Mouse (Mus musculus): ENCODE data around the gene Ctcfl. TPM values are rescaled to one million over a fixed set of nuclear protein-coding genes. Genes with fewer than 3 reads are reported as not detected.

Gene Ctcfl
- polyA plus RNA-seq, 1 experiment from 2014 or later, result 0.08 TPM

DNA sequence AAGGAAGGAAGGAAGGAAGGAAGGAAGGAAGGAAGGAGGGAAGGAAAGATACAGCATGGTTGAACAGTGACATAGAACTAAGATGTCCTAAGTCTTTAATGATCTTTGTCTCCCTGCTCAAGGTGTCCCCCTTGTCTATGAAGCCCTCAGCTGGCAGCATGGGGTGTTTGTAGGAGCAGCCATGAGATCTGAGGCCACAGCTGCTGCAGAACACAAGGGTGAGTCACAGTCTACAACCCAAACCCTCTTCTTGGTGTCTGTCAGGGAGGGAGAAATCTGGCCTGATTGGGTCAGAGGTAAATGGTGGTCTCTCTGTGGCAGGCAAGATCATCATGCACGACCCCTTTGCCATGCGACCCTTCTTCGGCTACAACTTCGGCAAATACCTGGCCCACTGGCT, 38.5 kb upstream of the Ctcfl start:
- peak; percentile 67 for DNase-seq (ENCODE audit: low spot score, missing footprints)
- no peak for ATAC-seq (ENCODE audit: low FRiP score)
- WGBS, result 96% methylated on average over 4 of the region's 4 CpGs
- Histone ChIP-seq H3K27ac (ENCODE audit: low read depth, low read length) (no peak overlapping the region), H3K4me3 (ENCODE audit: low read depth, low read length) (no peak overlapping the region), H3K27me3 (ENCODE audit: control insufficient read depth, insufficient read depth, low read length) (no peaks in the 10 kb centered on the region), H3K4me1 (ENCODE audit: control insufficient read depth, insufficient read depth, low read length) (no peaks in the 10 kb centered on the region), H3K9me3 (ENCODE audit: control insufficient read depth, low read length) (no peaks in the 10 kb centered on the region), H3K9ac (ENCODE audit: low read length) (no peak overlapping the region), H3K36me3 (ENCODE audit: control insufficient read depth, insufficient read depth, low read length) (no peaks in the 10 kb centered on the region), H3K4me2 (no peak overlapping the region)

DNA sequence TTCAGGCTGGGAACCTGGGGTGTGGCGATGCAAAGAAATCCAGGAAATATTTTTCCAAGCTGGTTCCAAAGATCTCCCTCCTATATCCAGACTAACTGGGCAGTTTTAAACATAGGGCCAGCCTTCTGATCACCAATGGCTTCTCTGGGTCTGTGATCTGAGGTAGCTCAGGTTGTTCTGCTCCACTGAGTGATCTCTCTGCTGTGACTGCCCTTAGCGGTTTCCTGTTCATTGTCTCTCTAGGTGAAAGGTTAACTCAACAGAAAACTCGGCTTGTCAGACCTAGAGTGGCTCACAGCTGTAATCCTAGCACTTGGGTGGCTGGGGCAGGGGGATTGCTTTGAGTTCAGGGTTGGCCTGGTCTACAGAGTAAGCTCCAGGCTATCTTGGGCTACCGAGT, 38.1 kb upstream of the Ctcfl start:
- Histone ChIP-seq H3K27ac (ENCODE audit: low read depth, low read length) (no peak overlapping the region), H3K9ac (ENCODE audit: low read length) (no peak overlapping the region), H3K36me3 (ENCODE audit: control insufficient read depth, insufficient read depth, low read length) (no peaks in the 10 kb centered on the region), H3K4me1 (ENCODE audit: control insufficient read depth, insufficient read depth, low read length) (no peaks in the 10 kb centered on the region), H3K27me3 (ENCODE audit: control insufficient read depth, insufficient read depth, low read length) (no peaks in the 10 kb centered on the region), H3K9me3 (ENCODE audit: control insufficient read depth, low read length) (no peaks in the 10 kb centered on the region), H3K4me3 (ENCODE audit: low read depth, low read length) (no peak overlapping the region), H3K4me2 (no peak overlapping the region)
- DNase-seq (ENCODE audit: low spot score, missing footprints) (peak; percentile 21), ATAC-seq (ENCODE audit: low FRiP score) (no peak)
- 61% methylated on average over 4 of the region's 4 CpGs for WGBS

DNA sequence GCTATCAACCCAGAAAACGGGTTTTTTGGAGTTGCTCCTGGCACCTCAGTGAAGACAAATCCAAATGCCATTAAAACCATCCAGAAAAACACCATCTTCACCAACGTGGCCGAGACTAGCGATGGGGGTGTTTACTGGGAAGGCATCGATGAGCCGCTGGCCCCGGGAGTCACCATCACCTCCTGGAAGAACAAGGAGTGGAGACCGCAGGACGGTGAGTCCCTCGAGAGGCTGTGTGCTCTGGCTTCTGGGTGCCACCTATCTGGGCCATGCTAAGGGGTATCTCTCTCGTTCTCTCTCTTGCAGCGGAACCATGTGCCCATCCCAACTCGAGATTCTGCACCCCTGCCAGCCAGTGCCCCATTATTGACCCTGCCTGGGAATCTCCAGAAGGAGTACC, 37.6 kb upstream of the Ctcfl start:
- Histone ChIP-seq H3K36me3 (ENCODE audit: control insufficient read depth, insufficient read depth, low read length) (no peaks in the 10 kb centered on the region), H3K4me1 (ENCODE audit: control insufficient read depth, insufficient read depth, low read length) (no peaks in the 10 kb centered on the region), H3K27ac (ENCODE audit: low read depth, low read length) (no peak overlapping the region), H3K9me3 (ENCODE audit: control insufficient read depth, low read length) (no peaks in the 10 kb centered on the region), H3K4me2 (no peak overlapping the region), H3K27me3 (ENCODE audit: control insufficient read depth, insufficient read depth, low read length) (no peaks in the 10 kb centered on the region), H3K9ac (ENCODE audit: low read length) (no peak overlapping the region), H3K4me3 (ENCODE audit: low read depth, low read length) (no peak overlapping the region)
- ATAC-seq (ENCODE audit: low FRiP score), result no peak
- 85% methylated on average over 13 of the region's 13 CpGs for WGBS
- no peak for DNase-seq (ENCODE audit: low spot score, missing footprints)

DNA sequence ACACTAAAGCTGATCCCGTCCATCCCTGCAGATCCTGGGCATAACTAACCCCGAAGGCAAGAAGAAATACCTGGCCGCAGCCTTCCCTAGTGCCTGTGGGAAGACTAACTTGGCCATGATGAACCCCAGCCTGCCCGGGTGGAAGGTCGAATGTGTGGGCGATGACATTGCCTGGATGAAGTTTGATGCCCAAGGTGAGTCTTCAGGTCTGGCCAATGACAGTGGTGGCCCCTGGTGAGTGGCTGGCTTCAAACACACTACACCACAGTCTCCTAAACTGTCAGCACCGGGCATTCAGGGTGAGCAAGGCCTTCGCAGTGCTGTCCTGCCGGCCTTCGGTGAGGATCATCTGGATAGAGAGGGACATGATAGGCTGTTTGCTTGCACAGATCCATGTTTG, 36.6 kb upstream of the Ctcfl start:
- H3K4me3 ChIP-seq (ENCODE audit: low read depth, low read length), result no peak overlapping the region
- no peak overlapping the region for H3K9ac ChIP-seq (ENCODE audit: low read length)
- no peaks in the 10 kb centered on the region for H3K4me1 ChIP-seq (ENCODE audit: control insufficient read depth, insufficient read depth, low read length)
- H3K36me3 ChIP-seq (ENCODE audit: control insufficient read depth, insufficient read depth, low read length), result no peaks in the 10 kb centered on the region
- H3K27me3 ChIP-seq (ENCODE audit: control insufficient read depth, insufficient read depth, low read length), result no peaks in the 10 kb centered on the region
- no peaks in the 10 kb centered on the region for H3K9me3 ChIP-seq (ENCODE audit: control insufficient read depth, low read length)
- DNase-seq (ENCODE audit: low spot score, missing footprints), result peak; percentile 8
- H3K27ac ChIP-seq (ENCODE audit: low read depth, low read length), result no peak overlapping the region
- ATAC-seq (ENCODE audit: low FRiP score), result no peak
- H3K4me2 ChIP-seq, result no peak overlapping the region
- WGBS, result 93% methylated on average over 10 of the region's 10 CpGs

DNA sequence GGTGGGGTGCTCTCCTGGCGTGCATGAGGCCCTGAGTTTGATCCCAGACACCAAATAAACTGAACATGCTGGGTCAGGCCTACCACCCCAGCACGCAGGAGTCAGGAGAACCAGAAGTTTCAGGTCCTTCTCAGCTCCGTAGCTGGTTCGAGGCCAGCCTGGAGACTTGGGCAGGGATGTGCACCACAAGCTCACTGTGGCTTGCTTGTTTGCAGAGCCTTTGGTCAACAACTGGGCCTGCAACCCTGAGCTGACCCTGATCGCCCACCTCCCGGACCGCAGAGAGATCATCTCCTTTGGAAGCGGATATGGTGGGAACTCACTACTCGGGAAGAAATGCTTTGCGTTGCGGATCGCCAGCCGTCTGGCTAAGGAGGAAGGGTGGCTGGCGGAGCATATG, 35.6 kb upstream of the Ctcfl start:
- ATAC-seq (ENCODE audit: low FRiP score), result no peak
- no peak overlapping the region for H3K4me2 ChIP-seq
- H3K27me3 ChIP-seq (ENCODE audit: control insufficient read depth, insufficient read depth, low read length), result no peaks in the 10 kb centered on the region
- H3K27ac ChIP-seq (ENCODE audit: low read depth, low read length), result no peak overlapping the region
- H3K4me1 ChIP-seq (ENCODE audit: control insufficient read depth, insufficient read depth, low read length), result no peaks in the 10 kb centered on the region
- no peak overlapping the region for H3K9ac ChIP-seq (ENCODE audit: low read length)
- no peaks in the 10 kb centered on the region for H3K36me3 ChIP-seq (ENCODE audit: control insufficient read depth, insufficient read depth, low read length)
- WGBS, result 92% methylated on average over 14 of the region's 14 CpGs
- H3K9me3 ChIP-seq (ENCODE audit: control insufficient read depth, low read length), result no peaks in the 10 kb centered on the region
- no peak overlapping the region for H3K4me3 ChIP-seq (ENCODE audit: low read depth, low read length)
- no peak for DNase-seq (ENCODE audit: low spot score, missing footprints)

DNA sequence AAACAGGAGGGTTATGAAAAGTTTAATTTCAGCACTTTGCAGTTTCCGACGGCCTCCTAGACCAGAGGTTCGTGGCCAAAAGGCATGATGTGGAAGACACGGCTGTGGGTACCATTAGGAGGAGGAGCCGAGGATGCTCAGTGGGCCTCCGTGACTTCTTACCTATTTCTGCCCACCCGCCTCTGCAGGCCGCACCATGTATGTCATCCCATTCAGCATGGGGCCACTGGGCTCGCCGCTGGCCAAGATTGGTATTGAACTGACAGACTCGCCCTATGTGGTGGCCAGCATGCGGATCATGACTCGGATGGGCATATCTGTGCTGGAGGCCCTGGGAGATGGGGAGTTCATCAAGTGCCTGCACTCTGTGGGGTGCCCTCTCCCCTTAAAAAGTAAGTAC, 35.2 kb upstream of the Ctcfl start:
- no peak for DNase-seq (ENCODE audit: low spot score, missing footprints)
- whole genome bisulfite sequencing, result 95% methylated on average over 13 of the region's 13 CpGs
- Histone ChIP-seq H3K4me1 (ENCODE audit: control insufficient read depth, insufficient read depth, low read length) (no peaks in the 10 kb centered on the region), H3K27ac (ENCODE audit: low read depth, low read length) (no peak overlapping the region), H3K4me2 (no peak overlapping the region), H3K36me3 (ENCODE audit: control insufficient read depth, insufficient read depth, low read length) (no peaks in the 10 kb centered on the region), H3K9ac (ENCODE audit: low read length) (no peak overlapping the region), H3K27me3 (ENCODE audit: control insufficient read depth, insufficient read depth, low read length) (no peaks in the 10 kb centered on the region), H3K9me3 (ENCODE audit: control insufficient read depth, low read length) (no peaks in the 10 kb centered on the region), H3K4me3 (ENCODE audit: low read depth, low read length) (no peak overlapping the region)
- ATAC-seq (ENCODE audit: low FRiP score), result no peak

DNA sequence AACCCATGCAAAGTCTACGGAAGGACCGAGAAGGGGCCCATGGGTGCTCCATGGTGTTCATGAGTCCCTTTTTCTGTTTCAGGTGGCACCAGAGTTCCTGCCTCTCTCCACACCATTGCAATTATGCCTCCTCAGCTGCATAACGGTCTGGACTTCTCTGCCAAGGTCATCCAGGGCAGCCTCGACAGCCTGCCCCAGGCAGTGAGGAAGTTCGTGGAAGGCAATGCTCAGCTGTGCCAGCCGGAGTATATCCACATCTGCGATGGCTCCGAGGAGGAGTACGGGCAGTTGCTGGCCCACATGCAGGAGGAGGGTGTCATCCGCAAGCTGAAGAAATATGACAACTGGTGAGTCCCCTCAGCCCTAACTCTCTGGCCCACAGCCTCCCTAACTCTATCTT, 33.9 kb upstream of the Ctcfl start:
- DNase-seq (ENCODE audit: low spot score, missing footprints), result no peak
- Histone ChIP-seq H3K27me3 (ENCODE audit: control insufficient read depth, insufficient read depth, low read length) (no peaks in the 10 kb centered on the region), H3K36me3 (ENCODE audit: control insufficient read depth, insufficient read depth, low read length) (no peaks in the 10 kb centered on the region), H3K27ac (ENCODE audit: low read depth, low read length) (no peak overlapping the region), H3K4me3 (ENCODE audit: low read depth, low read length) (no peak overlapping the region), H3K9me3 (ENCODE audit: control insufficient read depth, low read length) (no peaks in the 10 kb centered on the region), H3K9ac (ENCODE audit: low read length) (no peak overlapping the region), H3K4me2 (no peak overlapping the region), H3K4me1 (ENCODE audit: control insufficient read depth, insufficient read depth, low read length) (no peaks in the 10 kb centered on the region)
- WGBS, result 93% methylated on average over 10 of the region's 10 CpGs
- no peak for ATAC-seq (ENCODE audit: low FRiP score)

DNA sequence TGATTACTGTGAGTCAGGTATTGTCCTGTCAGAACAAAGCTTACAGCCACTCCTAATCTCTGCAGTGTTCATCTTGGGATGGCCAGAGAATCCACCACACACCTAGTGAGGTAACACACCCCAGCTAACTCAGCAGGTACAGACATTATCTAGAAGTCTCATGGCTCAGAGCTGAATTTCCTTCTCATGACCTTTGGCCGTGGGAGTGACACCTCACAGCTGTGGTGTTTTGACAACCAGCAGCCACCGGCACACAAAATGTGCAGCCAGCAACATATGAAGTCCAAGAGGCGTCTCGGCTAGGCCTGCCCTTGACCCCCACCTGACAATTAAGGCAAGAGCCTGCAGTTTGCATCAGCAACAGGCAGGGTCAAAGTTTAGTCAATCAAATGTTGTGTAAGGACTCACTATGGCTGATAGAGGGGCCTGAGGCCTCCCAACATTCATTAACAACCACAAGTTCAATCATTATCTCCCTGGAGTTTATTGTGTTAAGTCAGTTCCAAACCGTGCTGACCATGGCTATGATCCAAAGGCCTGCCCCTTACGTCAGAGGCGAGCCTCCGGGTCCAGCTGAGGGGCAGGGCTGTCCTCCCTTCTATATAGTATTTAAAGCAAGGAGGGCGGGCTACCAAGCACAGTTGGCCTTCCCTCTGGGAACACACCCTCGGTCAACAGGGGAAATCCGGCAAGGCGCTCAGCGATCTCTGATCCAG, 33.3 kb upstream of the Ctcfl start, which contains the start of gene Pck1:
Pck1 (plus strand) TSS at position 613 of the 716 bp plus-strand sequence.
- Histone ChIP-seq H3K9ac (ENCODE audit: low read length) (no peak within 1 kb of the TSS), H3K4me3 (ENCODE audit: low read depth, low read length) (no peak within 1 kb of the TSS)
- WGBS, result 90% methylated on average over 13 of the region's 13 CpGs

DNA sequence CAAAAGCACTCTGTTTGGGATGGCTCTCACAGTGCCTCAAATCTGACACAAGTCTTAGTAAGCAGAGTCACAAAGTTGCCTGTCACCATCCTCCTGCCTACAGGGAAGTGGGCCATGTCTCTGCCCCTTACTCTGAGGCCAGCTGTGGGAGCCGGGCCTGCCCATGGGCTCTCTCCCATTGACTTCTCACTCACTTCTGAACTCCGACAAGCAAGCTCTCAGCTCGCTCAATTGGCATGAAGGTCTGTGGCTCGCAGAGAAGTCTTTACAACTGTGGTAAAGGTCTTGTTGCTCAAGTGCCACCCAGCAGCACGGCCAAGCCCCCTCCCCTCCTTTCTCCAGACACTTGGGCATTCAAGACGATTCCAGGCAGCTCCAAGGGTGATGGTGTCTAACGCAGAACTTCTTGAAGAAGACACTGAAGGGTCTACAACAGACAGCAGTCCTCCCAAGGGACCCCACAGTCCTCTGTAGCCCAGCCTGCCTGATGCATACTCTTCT, 32.5 kb upstream of the Ctcfl start:
- H3K9me3 ChIP-seq (ENCODE audit: control insufficient read depth, low read length), result no peaks in the 10 kb centered on the region
- H3K36me3 ChIP-seq (ENCODE audit: control insufficient read depth, insufficient read depth, low read length), result no peaks in the 10 kb centered on the region
- no peaks in the 10 kb centered on the region for H3K4me1 ChIP-seq (ENCODE audit: control insufficient read depth, insufficient read depth, low read length)
- H3K9ac ChIP-seq (ENCODE audit: low read length), result no peak overlapping the region
- DNase-seq (ENCODE audit: low spot score, missing footprints) (no peak), ATAC-seq (ENCODE audit: low FRiP score) (no peak)
- H3K27ac ChIP-seq (ENCODE audit: low read depth, low read length), result no peak overlapping the region
- no peak overlapping the region for H3K4me3 ChIP-seq (ENCODE audit: low read depth, low read length)
- WGBS, result 88% methylated on average over 7 of the region's 7 CpGs
- no peak overlapping the region for H3K4me2 ChIP-seq
- no peaks in the 10 kb centered on the region for H3K27me3 ChIP-seq (ENCODE audit: control insufficient read depth, insufficient read depth, low read length)

More for the DNA sequence above, 33.3 kb upstream of the Ctcfl start, which contains the start of gene Pck1:
- Histone ChIP-seq H3K27ac (ENCODE audit: low read depth, low read length) (no peak within 1 kb of the TSS), H3K36me3 (ENCODE audit: control insufficient read depth, insufficient read depth, low read length) (no peaks in the 10 kb centered on the region), H3K4me2 (no peak within 1 kb of the TSS), H3K9me3 (ENCODE audit: control insufficient read depth, low read length) (no peaks in the 10 kb centered on the region), H3K4me1 (ENCODE audit: control insufficient read depth, insufficient read depth, low read length) (no peaks in the 10 kb centered on the region), H3K27me3 (ENCODE audit: control insufficient read depth, insufficient read depth, low read length) (no peaks in the 10 kb centered on the region)
- no peak for ATAC-seq (ENCODE audit: low FRiP score)
- no peak for DNase-seq (ENCODE audit: low spot score, missing footprints)

All from midbrain, embryonic 11.5 days (tissue).